Mouse (Mus musculus): ENCODE results near the gene Vmn1r239-ps. TPM values are rescaled to one million over a fixed set of nuclear protein-coding genes. Genes with fewer than 3 reads are reported as not detected.
"Not testable (repeated sequence)": the region's sequence is repeated elsewhere in the genome, so short reads cannot be mapped to it uniquely, and the experiment has no call there.

Gene Vmn1r239-ps
- not detected for total RNA-seq (2021)
- long read RNA-seq, experiment 1 = 0 reads
- long read RNA-seq, experiment 2 = 0 reads

- DNase-seq; intact Hi-C loops (cut with DNase I): not testable (repeated sequence)
Observed at GRCm38 (mm10) chrX:147453610-147454009, at the start of gene Vmn1r239-ps. Gene Vmn1r239-ps (minus strand): TSS chrX:147453710.

DNA sequence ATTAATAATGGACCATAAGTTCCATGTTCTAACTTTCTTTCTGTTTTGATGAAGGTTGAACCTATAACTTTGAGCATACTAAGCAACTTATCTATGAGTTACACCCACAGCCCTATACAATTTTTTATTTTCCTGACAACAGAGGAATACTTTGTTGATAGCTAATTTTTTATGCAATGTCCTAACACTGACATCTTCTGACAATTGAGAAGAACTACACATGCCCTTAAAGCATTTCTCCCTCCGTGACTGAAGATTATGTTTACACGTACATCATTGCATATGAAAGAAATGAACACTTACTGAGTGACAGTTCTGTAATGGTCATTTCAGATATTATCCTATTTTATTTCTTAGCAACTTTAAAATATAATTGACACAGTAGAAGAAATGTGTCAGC lies 36.0 kb upstream of the Vmn1r239-ps start:
- intact Hi-C loops (cut with DNase I) = no loop called here
- DNase-seq = no peak

DNA sequence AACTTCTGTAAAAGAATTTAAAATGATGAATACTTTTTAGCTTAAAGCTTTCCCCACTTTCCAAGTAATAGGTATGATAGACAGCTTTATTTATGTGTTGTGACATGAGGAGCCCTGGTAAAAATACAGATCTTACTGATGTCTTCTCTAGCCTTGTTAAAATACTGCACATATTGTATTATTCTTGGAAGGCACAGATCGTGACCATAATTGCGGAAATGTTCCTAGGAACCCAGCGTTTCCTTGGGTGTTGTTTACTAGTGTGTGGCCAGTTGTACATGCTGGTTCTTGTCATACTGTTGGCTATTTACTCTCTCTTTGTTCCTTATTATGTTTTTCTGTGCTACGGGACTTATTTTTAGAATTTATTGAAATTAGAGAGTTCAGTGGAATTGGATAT lies 10.1 kb downstream of the Vmn1r239-ps start:
- intact Hi-C loops (cut with DNase I) = no loop called here
- no peak for DNase-seq

DNA sequence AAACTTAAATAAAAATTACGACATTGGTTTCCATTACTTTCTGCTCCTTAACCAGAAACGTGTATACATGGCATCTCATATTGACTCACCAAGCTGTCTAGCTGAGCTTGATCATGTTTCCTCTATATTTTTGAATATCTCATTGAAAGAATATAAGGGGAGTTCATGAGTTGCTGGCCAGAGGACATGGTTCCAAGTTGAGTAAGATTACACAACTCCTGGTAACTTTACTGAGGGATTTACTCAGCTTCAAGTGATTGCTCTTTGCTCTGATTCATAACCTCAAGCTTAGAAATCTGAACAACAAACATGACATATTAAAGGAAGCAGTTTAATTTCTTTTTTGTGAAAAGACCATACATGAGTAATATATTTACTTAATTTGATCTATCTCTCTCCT lies 18.1 kb downstream of the Vmn1r239-ps start:
- intact Hi-C loops (cut with DNase I) = no loop called here
- DNase-seq = no peak

DNA sequence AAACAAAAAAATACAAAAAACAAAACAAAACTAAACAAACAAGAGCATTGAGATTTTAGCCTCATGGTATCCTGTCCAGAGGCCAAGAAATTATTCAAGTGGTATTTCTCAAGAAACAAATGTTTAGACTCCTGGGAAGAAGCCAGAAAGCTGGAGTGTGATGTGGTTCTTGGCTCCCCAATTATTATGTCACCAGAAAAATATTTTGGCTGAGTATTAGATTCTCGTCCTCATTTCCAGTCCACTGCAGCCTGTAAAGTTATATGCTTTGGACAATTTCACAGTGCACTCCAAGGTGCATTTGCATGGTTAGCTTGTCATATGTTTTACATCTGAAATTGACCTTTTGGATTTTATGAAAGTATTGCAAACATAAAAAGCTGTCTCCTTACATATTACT lies 23.8 kb downstream of the Vmn1r239-ps start:
- DNase-seq = no peak
- intact Hi-C loops (cut with DNase I) = no loop called here

DNA sequence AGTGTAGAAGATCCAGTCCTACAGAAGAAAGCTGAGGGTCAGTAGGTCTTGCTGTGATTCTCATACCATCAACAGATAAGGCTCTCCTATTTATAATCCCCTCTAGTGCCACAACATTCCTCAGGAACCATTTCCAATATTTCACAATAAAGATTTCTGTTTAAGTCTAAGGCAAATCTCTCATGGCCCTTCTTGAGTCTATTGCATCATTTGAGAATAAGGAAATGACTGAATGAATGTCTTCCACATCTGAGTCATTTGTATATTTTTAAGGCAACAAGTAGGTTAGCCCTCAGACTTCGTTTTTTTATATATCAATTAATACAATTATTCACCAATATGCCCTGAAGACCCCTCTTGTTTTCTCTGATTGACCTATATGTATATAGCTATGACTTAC lies 24.4 kb downstream of the Vmn1r239-ps start, which contains the start of gene Il13ra2:
TSS of gene Il13ra2 (minus strand) at position 64 of the 400 bp plus-strand sequence.
- intact Hi-C loops (cut with DNase I) = no loop called here
- no peak for DNase-seq

Other genes with a start within 250 kb of the Vmn1r239-ps start
- gene Il13ra2, start 24.5 kb downstream of the Vmn1r239-ps start, total RNA-seq (2021) = not detected
- under 1 TPM; 0.61 to 0.79 TPM for gene Lrch2, start 100.4 kb upstream of the Vmn1r239-ps start, total RNA-seq (2021)